Comparison of ENCODE assay signal across 9 mouse cellular contexts in the genomic region with DNA sequence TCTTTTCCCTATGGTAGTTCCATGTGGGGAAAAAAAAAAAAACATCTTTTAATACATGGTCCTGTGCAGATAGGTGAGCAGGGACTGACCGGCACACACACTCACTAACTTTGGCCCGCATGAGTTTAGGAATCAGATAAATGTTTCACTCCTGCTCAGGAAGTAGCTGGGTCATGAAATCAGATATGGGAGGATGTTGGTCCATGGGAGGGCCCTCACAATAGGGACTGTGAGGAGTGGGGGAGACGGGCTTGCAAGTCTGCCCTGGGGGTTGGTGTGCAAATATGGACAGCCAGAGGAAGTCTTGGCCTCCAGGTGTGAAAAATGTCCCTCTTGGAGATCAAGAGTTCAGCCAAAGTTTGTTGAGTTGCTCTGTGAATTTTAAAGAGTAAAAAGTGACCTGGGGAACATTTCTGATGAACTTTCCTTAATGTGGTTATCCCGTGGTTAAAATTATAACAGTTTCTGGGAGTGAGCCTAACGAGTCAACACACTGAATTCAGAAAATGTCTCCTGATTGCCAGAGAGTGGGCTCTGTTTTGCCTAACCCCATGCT. TPM values are rescaled to one million over a fixed set of nuclear protein-coding genes. Genes with fewer than 3 reads are reported as not detected.
DNase-seq lines count a peak whose midpoint lies in the region; ATAC-seq and TF ChIP-seq lines count a peak whose summit lies in the region.
"Had no signal": no experiment of that assay in that cellular context is flagged by ENCODE, and none has a peak within 500 bp of the region (broad histone marks: within the 10 kb centered on the region; RNA-seq: fewer than 3 reads in every experiment).

No protein-coding gene starts in this region.

- H3K27me3 ChIP-seq in midbrain, embryonic 10.5 days (ENCODE audit: low read depth, poor library complexity, severe bottlenecking): no peaks in the 10 kb centered on the region
- H3K27me3 ChIP-seq in midbrain, postnatal 0 days (ENCODE audit: insufficient read depth, low read length): no peaks in the 10 kb centered on the region
- H3K27me3 ChIP-seq in kidney, embryonic 15.5 days: no peaks in the 10 kb centered on the region
- no peaks in the 10 kb centered on the region for H3K27me3 ChIP-seq in stomach, embryonic 16.5 days (ENCODE audit: control insufficient read depth, insufficient read depth, low read length)

- TF ChIP-seq CTCF in gastrocnemius, adult 2 months (IDR thresholded peaks at IDR 0.05): no peak
- no peak for TF ChIP-seq CTCF in midbrain, postnatal 0 days (IDR thresholded peaks at IDR 0.05)

- 75% methylated on average over 5 of the region's 5 CpGs for WGBS in midbrain, embryonic 10.5 days
- WGBS in midbrain, postnatal 0 days: 78% methylated on average over 5 of the region's 5 CpGs
- 26% methylated on average over 5 of the region's 5 CpGs for WGBS in kidney, embryonic 15.5 days
- WGBS in stomach, embryonic 16.5 days: 57% methylated on average over 5 of the region's 5 CpGs

- no peak overlapping the region for H3K4me3 ChIP-seq in gastrocnemius, adult 2 months
- H3K4me3 ChIP-seq in midbrain, embryonic 10.5 days: no peak overlapping the region
- H3K4me3 ChIP-seq in midbrain, postnatal 0 days (ENCODE audit: low read depth, low read length): no peak overlapping the region
- no peak overlapping the region for H3K4me3 ChIP-seq in kidney, embryonic 15.5 days (replicated peaks)
- no peak overlapping the region for H3K4me3 ChIP-seq in stomach, embryonic 16.5 days (replicated peaks; ENCODE audit: low read length)

- intact Hi-C loops in gastrocnemius, adult 2 months (cut with DNase I): no loop called here
- intact Hi-C loops in gastrocnemius, postnatal 14 days (cut with DNase I; ENCODE audit: low total_unique reads): no loop called here

- H3K27ac ChIP-seq in gastrocnemius, adult 2 months: peak overlapping the region; percentile 67
- peak overlapping the region; percentile 95 for H3K27ac ChIP-seq in midbrain, embryonic 10.5 days (replicated peaks)
- H3K27ac ChIP-seq in midbrain, postnatal 0 days (ENCODE audit: low read depth, low read length): no peak overlapping the region
- H3K27ac ChIP-seq in kidney, embryonic 15.5 days: peak overlapping the region; percentile 93
- H3K27ac ChIP-seq in stomach, embryonic 16.5 days (ENCODE audit: low read length): peak overlapping the region; percentile 13
- H3K27ac ChIP-seq: liver, embryonic 14.5 days had no signal

- H3K4me1 ChIP-seq in midbrain, embryonic 10.5 days: peaks cover 60% of the 10 kb centered on the region
- H3K4me1 ChIP-seq in midbrain, postnatal 0 days (ENCODE audit: insufficient read depth, low read length): peaks cover 24% of the 10 kb centered on the region
- peaks cover 57% of the 10 kb centered on the region for H3K4me1 ChIP-seq in kidney, embryonic 15.5 days
- peaks cover 45% of the 10 kb centered on the region for H3K4me1 ChIP-seq in stomach, embryonic 16.5 days (ENCODE audit: control insufficient read depth, insufficient read depth, low read length)

- no peaks in the 10 kb centered on the region for H3K36me3 ChIP-seq in midbrain, embryonic 10.5 days
- no peaks in the 10 kb centered on the region for H3K36me3 ChIP-seq in midbrain, postnatal 0 days (ENCODE audit: insufficient read depth, low read length)
- H3K36me3 ChIP-seq in kidney, embryonic 15.5 days: no peaks in the 10 kb centered on the region
- no peaks in the 10 kb centered on the region for H3K36me3 ChIP-seq in stomach, embryonic 16.5 days (ENCODE audit: control insufficient read depth, insufficient read depth, low read length)

- no peak overlapping the region for H3K4me2 ChIP-seq in midbrain, postnatal 0 days (ENCODE audit: low read depth, low read length, poor library complexity, severe bottlenecking)
- H3K4me2 ChIP-seq in kidney, embryonic 15.5 days: no peak overlapping the region
- no peak overlapping the region for H3K4me2 ChIP-seq in stomach, embryonic 16.5 days (ENCODE audit: low read depth, low read length)

- no peak for DNase-seq in gastrocnemius, adult 2 months
- no peak for DNase-seq in gastrocnemius, postnatal 14 days
- DNase-seq in midbrain, embryonic 10.5 days (ENCODE audit: low spot score): no peak
- DNase-seq in midbrain, postnatal 0 days (ENCODE audit: low spot score): no peak
- DNase-seq in gastrocnemius, adult 8-10 months (ENCODE audit: low spot score in 2 of 2): no peak
- DNase-seq in c-Kit-positive CD71-positive TER-119-positive erythroid progenitor cells, embryonic 14.5 days (ENCODE audit: low spot score): no peak

- H3K9me3 ChIP-seq in midbrain, embryonic 10.5 days (replicated peaks): no peaks in the 10 kb centered on the region
- no peaks in the 10 kb centered on the region for H3K9me3 ChIP-seq in midbrain, postnatal 0 days (ENCODE audit: low read length)
- H3K9me3 ChIP-seq in kidney, embryonic 15.5 days (replicated peaks): no peaks in the 10 kb centered on the region
- no peaks in the 10 kb centered on the region for H3K9me3 ChIP-seq in stomach, embryonic 16.5 days (replicated peaks; ENCODE audit: control insufficient read depth, low read length)

- ATAC-seq in midbrain, postnatal 0 days (ENCODE audit: low FRiP score): no peak
- no peak for ATAC-seq in kidney, embryonic 15.5 days (replicated peaks; ENCODE audit: low FRiP score)
- ATAC-seq in stomach, embryonic 16.5 days (ENCODE audit: insufficient read depth, low FRiP score): no peak

- no peak overlapping the region for H3K9ac ChIP-seq in midbrain, postnatal 0 days (replicated peaks; ENCODE audit: low read length, poor library complexity, severe bottlenecking)
- H3K9ac ChIP-seq in kidney, embryonic 15.5 days: no peak overlapping the region
- H3K9ac ChIP-seq in stomach, embryonic 16.5 days (ENCODE audit: low read length): no peak overlapping the region
- H3K9ac ChIP-seq: liver, embryonic 14.5 days had no signal

RNA-seq across cellular contexts. Expression of gene Zfp36l1, which starts 53.0 kb away (rescaled TPM):
- 10 to 100 TPM; 25.7 to 46.6 TPM for total RNA-seq in gastrocnemius, adult 2 months (2021)
- 10 to 100 TPM; 42.4 to 53.9 TPM for total RNA-seq in gastrocnemius, postnatal 14 days (2021)
- 127 and 141 TPM in 2 replicates for polyA plus RNA-seq in midbrain, embryonic 10.5 days (2016; fragmentation: Nextera tagmentation; extraction: Ambion mirVana)
- 32.7 and 47.4 TPM in 2 replicates for total RNA-seq in midbrain, postnatal 0 days (2014; rRNA removed)
- 46.3 and 48.5 TPM in 2 replicates for polyA plus RNA-seq in midbrain, postnatal 0 days (2015; fragmentation: Nextera tagmentation; extraction: Ambion mirVana)
- polyA plus RNA-seq in kidney, embryonic 15.5 days (2015; fragmentation: Nextera tagmentation; extraction: Ambion mirVana): 136 and 154 TPM in 2 replicates
- polyA plus RNA-seq in stomach, embryonic 16.5 days (2015; fragmentation: Nextera tagmentation; extraction: Ambion mirVana): 137 and 140 TPM in 2 replicates
- 10 to 100 TPM; 25.2 to 28.9 (median 27.2) TPM for total RNA-seq in gastrocnemius, adult 8-10 months (2022)
